20 mouse cellular contexts compared by ENCODE assay signal in the genomic region with DNA sequence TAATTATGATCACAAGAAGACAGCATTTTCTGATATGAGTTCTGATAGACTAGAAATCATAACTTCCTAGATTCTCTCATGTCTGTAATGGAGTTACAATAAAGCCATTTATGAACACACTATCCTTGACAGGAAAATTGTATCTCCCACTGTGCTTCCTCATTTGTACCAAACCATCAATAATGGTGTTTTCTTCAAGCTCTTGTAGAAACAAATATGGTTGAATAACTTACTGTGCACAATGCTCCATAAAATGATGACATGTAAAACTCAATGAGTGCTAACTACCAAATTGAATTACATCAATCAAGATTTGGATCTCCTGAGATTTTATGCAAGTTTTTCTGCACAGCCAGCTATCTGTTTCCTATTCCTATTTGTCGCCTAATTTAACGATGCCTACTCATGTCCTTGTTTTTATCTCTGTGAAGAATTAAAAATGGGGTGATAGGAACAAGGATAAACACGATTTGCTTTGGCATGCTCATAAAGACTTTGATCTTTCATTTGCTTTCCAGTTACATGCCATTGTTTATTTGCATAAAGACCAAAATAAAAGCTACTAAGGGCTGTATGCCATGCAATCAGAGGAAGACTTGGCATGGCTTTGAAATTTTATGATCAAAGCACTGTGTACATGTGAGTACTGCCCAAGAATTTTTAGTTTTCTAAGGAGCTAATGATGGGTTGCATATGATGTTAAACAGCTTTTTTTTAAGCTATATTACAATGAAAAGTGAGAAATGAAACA.
"Had no signal": no experiment of that assay in that cellular context is flagged by ENCODE, and none has a peak within 500 bp of the region (broad histone marks: within the 10 kb centered on the region; RNA-seq: fewer than 3 reads in every experiment).

No protein-coding gene starts in this region.

- H3K9ac ChIP-seq: limb, embryonic 13.5 days; liver, embryonic 12.5 days; liver, embryonic 15.5 days; midbrain, embryonic 12.5 days; midbrain, embryonic 15.5 days; neural tube, embryonic 13.5 days; stomach, embryonic 15.5 days had no signal

- H3K4me2 ChIP-seq: limb, embryonic 13.5 days; liver, embryonic 12.5 days; liver, embryonic 15.5 days; midbrain, embryonic 12.5 days; midbrain, embryonic 15.5 days; neural tube, embryonic 13.5 days; stomach, embryonic 15.5 days had no signal

- H3K4me1 ChIP-seq: limb, embryonic 10.5 days; limb, embryonic 13.5 days; liver, embryonic 12.5 days; liver, embryonic 15.5 days; midbrain, embryonic 12.5 days; midbrain, embryonic 15.5 days; neural tube, embryonic 13.5 days; stomach, embryonic 15.5 days had no signal

- H3K27ac ChIP-seq: limb, embryonic 10.5 days; limb, embryonic 13.5 days; liver, embryonic 12.5 days; liver, embryonic 15.5 days; macrophage; midbrain, embryonic 12.5 days; midbrain, embryonic 15.5 days; neural tube, embryonic 13.5 days; stomach, embryonic 15.5 days had no signal

- H3K27me3 ChIP-seq: limb, embryonic 13.5 days; liver, embryonic 12.5 days; liver, embryonic 15.5 days; midbrain, embryonic 12.5 days; midbrain, embryonic 15.5 days; neural tube, embryonic 13.5 days; stomach, embryonic 15.5 days had no signal

- DNase-seq: kidney, adult 18-20 months; kidney, adult 9 months; kidney, postnatal 14 days; kidney, postnatal 4 days; liver; retina, postnatal 1 day; right cerebral cortex, postnatal 25 days; spleen, adult 18-20 months; thymus, postnatal 25 days had no signal

- H3K4me3 ChIP-seq: limb, embryonic 10.5 days; limb, embryonic 13.5 days; liver, embryonic 12.5 days; liver, embryonic 15.5 days; midbrain, embryonic 12.5 days; midbrain, embryonic 15.5 days; myocyte; neural tube, embryonic 13.5 days; stomach, embryonic 15.5 days had no signal

- H3K36me3 ChIP-seq: limb, embryonic 10.5 days; limb, embryonic 13.5 days; liver, embryonic 12.5 days; liver, embryonic 15.5 days; midbrain, embryonic 12.5 days; midbrain, embryonic 15.5 days; neural tube, embryonic 13.5 days; stomach, embryonic 15.5 days had no signal

- H3K9me3 ChIP-seq: limb, embryonic 10.5 days; limb, embryonic 13.5 days; liver, embryonic 12.5 days; liver, embryonic 15.5 days; midbrain, embryonic 12.5 days; midbrain, embryonic 15.5 days; neural tube, embryonic 13.5 days; stomach, embryonic 15.5 days had no signal

- ATAC-seq: intestine, embryonic 16.5 days; liver, embryonic 12.5 days; midbrain, embryonic 15.5 days had no signal
